Mouse (Mus musculus): ENCODE measurements at regions not wholly inside any gene's neighbourhood (a gene's known extent, or its start where the extent isn't known, plus 50 kb on each side); places are given as distances from the start of the nearest gene placed in this dataset.

GRCm38 (mm10) chr4:21436710-21437109 is 249.1 kb downstream of the Prdm13 start:
- TF ChIP-seq CTCF (IDR thresholded peaks at IDR 0.05; ENCODE audit: borderline replicate concordance, insufficient read depth, low read length) (no peak), POLR2A (IDR thresholded peaks at IDR 0.05; ENCODE audit: low read depth, low read length) (no peak)
